Mouse (Mus musculus) frontal cortex, postnatal 25 days (tissue): ENCODE data around the gene Gpn1.
A peak's percentile ranks its signal among the peaks of the same experiment; 100 is the strongest.

ENCODE experiments used
- DNase-seq, 2 experiments: peaks; one replicate each; pipeline ENCODE4 v3.0.0; 2022; ENCODE audit warnings: low spot score in 2 of 2

The Gpn1 gene

DNA sequence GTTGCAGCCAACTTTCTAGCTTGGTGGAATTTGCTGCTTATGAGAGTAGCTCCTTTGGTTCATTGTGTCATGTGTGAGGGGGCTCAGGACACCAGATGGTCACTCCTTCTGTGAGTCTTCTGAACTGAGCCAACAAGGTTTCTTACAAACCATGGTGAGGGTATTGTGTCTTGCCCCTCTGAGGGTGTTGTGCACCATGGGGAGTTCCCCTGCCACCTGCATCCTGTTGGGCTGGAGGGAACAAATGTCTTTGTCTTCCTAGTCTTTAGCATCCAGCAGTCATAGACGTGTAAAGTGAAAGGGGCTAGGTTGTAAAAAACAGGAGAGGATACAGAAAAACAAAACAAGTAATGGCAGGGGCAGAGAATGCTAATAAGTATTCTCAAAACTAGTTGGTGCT lies 64.9 kb downstream of the Gpn1 start:
- no peak for DNase-seq

DNA sequence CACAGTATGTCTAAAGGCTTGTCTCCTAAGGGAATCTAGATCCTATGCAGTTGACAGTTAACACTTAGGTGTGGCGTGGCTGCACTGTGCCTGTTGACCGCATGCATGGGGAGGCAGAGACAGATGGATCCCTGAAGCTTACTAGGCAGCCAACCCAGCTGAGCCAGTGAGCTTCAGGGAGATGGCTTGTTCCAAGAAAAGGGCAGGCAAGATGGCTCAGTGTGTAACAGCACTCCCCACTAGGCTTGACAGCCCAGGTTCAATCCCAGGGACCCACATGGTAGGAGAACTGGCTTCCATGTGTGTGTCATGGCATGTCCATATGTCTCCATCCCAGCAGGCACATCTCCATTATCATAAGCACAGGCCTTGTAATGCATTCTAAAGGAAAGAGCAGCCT lies 65.8 kb downstream of the Gpn1 start:
- DNase-seq: no peak

DNA sequence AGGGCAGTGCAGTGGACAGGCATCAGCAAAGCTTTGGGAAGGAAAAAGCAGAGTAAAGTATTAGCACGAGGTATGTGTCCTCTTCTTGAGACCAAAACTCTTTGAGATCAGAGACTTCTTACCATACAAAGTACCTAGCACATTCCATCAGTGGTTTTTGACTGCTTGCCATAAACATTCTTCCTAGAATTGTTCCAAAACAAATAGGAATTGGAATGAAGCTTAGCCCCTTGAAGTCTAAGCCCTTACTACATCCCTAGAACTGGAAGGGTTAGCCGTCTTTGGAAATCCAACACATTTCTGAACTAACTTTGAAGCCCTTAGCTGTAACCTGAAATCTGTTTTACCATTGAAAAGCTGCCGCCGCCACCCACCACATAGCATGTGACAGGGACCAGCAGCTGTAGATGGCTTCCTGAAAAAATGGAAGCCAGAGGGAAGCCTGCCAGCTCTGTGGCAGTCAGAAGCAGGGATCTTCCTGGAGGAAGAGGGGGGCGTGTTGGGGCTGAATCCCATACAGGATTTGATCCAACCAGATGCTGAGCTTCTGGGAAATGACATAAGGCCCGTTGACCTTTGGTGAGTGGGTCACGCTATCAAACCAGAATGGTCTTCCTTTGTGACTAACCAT lies 67.6 kb downstream of the Gpn1 start:
- DNase-seq: peak; percentile 36 to 37
